Mouse (Mus musculus): ENCODE measurements around the gene Prm3. TPM values are rescaled to one million over a fixed set of nuclear protein-coding genes. Genes with fewer than 3 reads are reported as not detected.

Gene Prm3
- polyA plus RNA-seq, 1 experiment from 2014 or later: not detected

- peaks cover 58% of the 10 kb centered on the region for H3K4me1 ChIP-seq
- no peaks in the 10 kb centered on the region for H3K9me3 ChIP-seq
- no peaks in the 10 kb centered on the region for H3K36me3 ChIP-seq
- 43% methylated on average over 4 of the region's 4 CpGs for WGBS
- no peak for DNase-seq (ENCODE audit: low spot score)
- H3K27me3 ChIP-seq (ENCODE audit: insufficient read depth, poor library complexity, severe bottlenecking): peaks cover 44% of the 10 kb centered on the region
- peak overlapping the region; percentile 95 for H3K27ac ChIP-seq
- peak overlapping the region; percentile 82; the same call in 1 of the 2 replicates for H3K4me3 ChIP-seq
These were observed 3.7 kb downstream of the Prm3 start for GRCm38 (mm10) chr16:10786782-10787547.

GRCm38 (mm10) chr16:10786288-10786687 is 4.4 kb downstream of the Prm3 start:
- peaks cover 37% of the 10 kb centered on the region for H3K27me3 ChIP-seq (ENCODE audit: insufficient read depth, poor library complexity, severe bottlenecking)
- 2% methylated on average over 9 of the region's 9 CpGs for WGBS
- H3K4me1 ChIP-seq: peaks cover 65% of the 10 kb centered on the region

GRCm38 (mm10) chr16:10785371-10786231 is 5.1 kb downstream of the Prm3 start, which contains the start of gene Socs1:
Gene Socs1, minus strand, starts transcription at chr16:10785536.
- H3K4me1 ChIP-seq: peaks cover 72% of the 10 kb centered on the region

More at GRCm38 (mm10) chr16:10786288-10786687, 4.4 kb downstream of the Prm3 start:
- DNase-seq (ENCODE audit: low spot score): peak; percentile 95
- peak overlapping the region; percentile 82 for H3K4me3 ChIP-seq
- H3K36me3 ChIP-seq: no peaks in the 10 kb centered on the region
- H3K9me3 ChIP-seq: no peaks in the 10 kb centered on the region
- peak overlapping the region; percentile 95 for H3K27ac ChIP-seq

GRCm38 (mm10) chr16:10784793-10785370 is 5.8 kb downstream of the Prm3 start:
- Histone ChIP-seq H3K9me3 (no peaks in the 10 kb centered on the region), H3K36me3 (no peaks in the 10 kb centered on the region), H3K27me3 (ENCODE audit: insufficient read depth, poor library complexity, severe bottlenecking) (peaks cover 28% of the 10 kb centered on the region), H3K27ac (peak overlapping the region; percentile 95), H3K4me3 (peak overlapping the region; percentile 82), H3K4me1 (peaks cover 76% of the 10 kb centered on the region)
- WGBS: under 1% methylated on average over 38 of the region's 55 CpGs
- DNase-seq (ENCODE audit: low spot score): peak; percentile 94

More at GRCm38 (mm10) chr16:10785371-10786231, 5.1 kb downstream of the Prm3 start, which contains the start of gene Socs1:
- peak; percentile 96 for DNase-seq (ENCODE audit: low spot score)
- peaks cover 34% of the 10 kb centered on the region for H3K27me3 ChIP-seq (ENCODE audit: insufficient read depth, poor library complexity, severe bottlenecking)
- under 1% methylated on average over 59 of the region's 59 CpGs for WGBS
- H3K9me3 ChIP-seq: no peaks in the 10 kb centered on the region
- H3K4me3 ChIP-seq: peak within 1 kb of the TSS; percentile 82
- H3K27ac ChIP-seq: peak within 1 kb of the TSS; percentile 95
- H3K36me3 ChIP-seq: no peaks in the 10 kb centered on the region

- DNase-seq (ENCODE audit: low spot score): no peak
- Histone ChIP-seq H3K9me3 (no peaks in the 10 kb centered on the region), H3K36me3 (no peaks in the 10 kb centered on the region), H3K27ac (peak overlapping the region; percentile 95), H3K4me1 (peaks cover 76% of the 10 kb centered on the region), H3K4me3 (peak overlapping the region; percentile 82), H3K27me3 (ENCODE audit: insufficient read depth, poor library complexity, severe bottlenecking) (peaks cover 22% of the 10 kb centered on the region)
- WGBS: 3% methylated on average over 81 of the region's 81 CpGs
These were observed 6.6 kb downstream of the Prm3 start for GRCm38 (mm10) chr16:10783883-10784792.

GRCm38 (mm10) chr16:10783451-10783850 is 7.3 kb downstream of the Prm3 start:
- WGBS: 69% methylated on average over 8 of the region's 8 CpGs
- H3K27ac ChIP-seq: peak overlapping the region; percentile 79; the same call in 1 of the 2 replicates
- no peaks in the 10 kb centered on the region for H3K36me3 ChIP-seq
- peaks cover 16% of the 10 kb centered on the region; the same call in 1 of the 2 replicates for H3K27me3 ChIP-seq (ENCODE audit: insufficient read depth, poor library complexity, severe bottlenecking)
- H3K4me3 ChIP-seq: peak overlapping the region; percentile 82
- H3K4me1 ChIP-seq: peaks cover 75% of the 10 kb centered on the region
- DNase-seq (ENCODE audit: low spot score): no peak
- H3K9me3 ChIP-seq: no peaks in the 10 kb centered on the region

GRCm38 (mm10) chr16:10783152-10783434 is 7.6 kb downstream of the Prm3 start:
- Histone ChIP-seq H3K27ac (peak overlapping the region; percentile 79), H3K4me3 (0 out of 2 replicates have a peak overlapping the region, but pooled peaks have one; percentile 82), H3K36me3 (no peaks in the 10 kb centered on the region), H3K27me3 (ENCODE audit: insufficient read depth, poor library complexity, severe bottlenecking) (peaks cover 12% of the 10 kb centered on the region; the same call in 1 of the 2 replicates), H3K4me1 (peaks cover 72% of the 10 kb centered on the region), H3K9me3 (no peaks in the 10 kb centered on the region)
- no peak for DNase-seq (ENCODE audit: low spot score)
- 21% methylated on average over 1 of the region's 1 CpGs for WGBS

GRCm38 (mm10) chr16:10782377-10783151 is 8.2 kb downstream of the Prm3 start:
- no peaks in the 10 kb centered on the region for H3K36me3 ChIP-seq
- peak overlapping the region; percentile 79 for H3K27ac ChIP-seq
- WGBS: 39% methylated on average over 6 of the region's 6 CpGs
- no peak for DNase-seq (ENCODE audit: low spot score)
- no peaks in the 10 kb centered on the region for H3K9me3 ChIP-seq
- peak overlapping the region; percentile 82; the same call in 1 of the 2 replicates for H3K4me3 ChIP-seq
- H3K4me1 ChIP-seq: peaks cover 75% of the 10 kb centered on the region
- peaks cover 10% of the 10 kb centered on the region; the same call in 1 of the 2 replicates for H3K27me3 ChIP-seq (ENCODE audit: insufficient read depth, poor library complexity, severe bottlenecking)

GRCm38 (mm10) chr16:10781862-10782371 is 8.8 kb downstream of the Prm3 start:
- Histone ChIP-seq H3K9me3 (no peaks in the 10 kb centered on the region), H3K36me3 (no peaks in the 10 kb centered on the region), H3K4me3 (no peak overlapping the region), H3K27me3 (ENCODE audit: insufficient read depth, poor library complexity, severe bottlenecking) (peaks cover 10% of the 10 kb centered on the region; the same call in 1 of the 2 replicates), H3K27ac (peak overlapping the region; percentile 79), H3K4me1 (peaks cover 75% of the 10 kb centered on the region)
- no peak for DNase-seq (ENCODE audit: low spot score)
- 25% methylated on average over 9 of the region's 9 CpGs for WGBS

- Histone ChIP-seq H3K4me1 (peaks cover 71% of the 10 kb centered on the region), H3K9me3 (no peaks in the 10 kb centered on the region), H3K27ac (peak overlapping the region; percentile 42), H3K4me3 (no peak overlapping the region), H3K27me3 (ENCODE audit: insufficient read depth, poor library complexity, severe bottlenecking) (peaks cover 10% of the 10 kb centered on the region; the same call in 1 of the 2 replicates), H3K36me3 (no peaks in the 10 kb centered on the region)
- WGBS: 78% methylated on average over 5 of the region's 5 CpGs
- no peak for DNase-seq (ENCODE audit: low spot score)
These were observed 10.0 kb downstream of the Prm3 start for GRCm38 (mm10) chr16:10780631-10781120.

GRCm38 (mm10) chr16:10777579-10778160 is 13.0 kb downstream of the Prm3 start:
- Histone ChIP-seq H3K36me3 (no peaks in the 10 kb centered on the region), H3K27me3 (ENCODE audit: insufficient read depth, poor library complexity, severe bottlenecking) (peaks cover 2% of the 10 kb centered on the region; the same call in 1 of the 2 replicates), H3K4me3 (no peak overlapping the region), H3K27ac (no peak overlapping the region), H3K9me3 (no peaks in the 10 kb centered on the region), H3K4me1 (peaks cover 50% of the 10 kb centered on the region)
- 59% methylated on average over 5 of the region's 5 CpGs for WGBS
- DNase-seq (ENCODE audit: low spot score): no peak
